Mouse (Mus musculus): ENCODE data around the gene Ttc7b. TPM values are rescaled to one million over a fixed set of nuclear protein-coding genes. Genes with fewer than 3 reads are reported as not detected.

The Ttc7b gene
- polyA plus RNA-seq, 1 experiment, result 108 TPM

DNA sequence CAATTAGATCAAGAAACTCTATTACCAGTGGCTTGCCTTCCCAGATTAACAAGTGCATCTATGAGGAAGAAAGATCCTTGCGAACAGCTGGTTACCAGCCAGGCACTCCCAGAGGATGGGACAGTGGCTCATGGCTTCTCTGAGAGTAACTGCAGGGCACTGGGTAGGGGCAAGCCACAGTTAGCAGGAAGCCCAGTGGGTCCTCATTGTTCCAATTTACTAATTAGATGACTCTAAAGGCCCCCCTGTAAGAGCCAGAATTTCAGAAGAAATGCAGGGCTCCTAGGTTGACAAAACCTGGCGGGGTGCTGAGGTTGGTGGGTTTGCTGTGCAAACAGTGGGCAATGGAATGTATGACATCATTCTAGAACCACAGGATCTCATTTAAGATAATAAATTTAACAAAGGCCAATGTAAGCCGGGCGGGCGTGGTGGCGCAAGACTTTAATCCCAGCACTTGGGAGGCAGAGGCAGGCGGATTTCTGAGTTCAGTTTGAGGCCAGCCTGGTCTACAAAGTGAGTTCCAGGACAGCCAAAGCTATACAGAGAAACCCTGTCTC is 179.6 kb downstream of the Ttc7b start:
- DNase-seq (ENCODE audit: low read depth), result no peak

DNA sequence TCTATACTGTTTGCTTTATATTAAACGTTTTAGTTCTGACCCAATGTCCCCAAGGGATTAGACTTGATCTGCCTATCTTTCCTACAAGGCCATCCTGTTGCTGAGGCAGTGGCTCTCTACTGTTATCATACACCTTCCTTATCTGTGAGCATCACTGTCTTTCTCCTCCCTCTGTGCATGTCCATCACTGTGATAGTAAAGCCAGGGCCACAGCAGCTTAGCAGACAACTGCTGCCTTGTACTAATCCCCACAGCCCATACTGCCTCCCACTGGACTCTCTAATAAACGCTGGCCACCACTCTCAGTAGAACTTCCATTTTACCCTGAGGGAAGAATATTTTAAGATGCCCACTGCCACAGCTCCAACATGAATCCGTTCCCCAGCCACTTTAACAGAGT is 182.6 kb downstream of the Ttc7b start:
- no peak for DNase-seq (ENCODE audit: low read depth)

DNA sequence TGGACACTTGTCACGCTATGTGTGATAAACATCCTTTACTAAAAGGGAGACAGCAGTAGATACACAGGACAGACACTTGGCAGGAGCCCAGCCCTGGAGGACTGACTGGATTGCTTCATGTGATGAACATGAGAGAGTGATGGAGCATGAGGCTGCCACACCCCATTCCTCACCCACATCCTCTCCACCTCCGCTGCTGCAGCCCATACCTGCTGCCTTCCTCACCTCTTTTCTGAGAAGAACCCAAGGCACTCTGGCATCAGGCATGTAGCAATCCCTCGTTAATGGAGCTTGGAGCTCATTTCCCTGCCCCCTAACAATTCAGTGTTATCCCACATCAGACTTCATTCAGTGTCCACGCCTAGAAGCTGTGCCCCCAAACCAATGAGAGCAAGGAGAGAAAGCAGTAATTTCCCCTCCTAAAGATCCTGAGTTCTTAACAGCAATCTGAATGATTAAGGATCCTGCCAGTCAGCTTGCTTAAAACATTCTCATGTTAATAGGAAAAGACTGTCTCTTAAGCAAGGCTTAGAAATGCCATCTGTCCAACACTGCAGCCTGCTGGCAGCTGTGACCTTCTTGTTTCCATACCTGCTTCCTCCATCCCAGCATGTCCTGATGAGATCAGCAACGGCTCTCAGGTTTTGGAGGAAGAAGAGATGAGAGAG is 183.1 kb downstream of the Ttc7b start:
- no peak for DNase-seq (ENCODE audit: low read depth)

DNA sequence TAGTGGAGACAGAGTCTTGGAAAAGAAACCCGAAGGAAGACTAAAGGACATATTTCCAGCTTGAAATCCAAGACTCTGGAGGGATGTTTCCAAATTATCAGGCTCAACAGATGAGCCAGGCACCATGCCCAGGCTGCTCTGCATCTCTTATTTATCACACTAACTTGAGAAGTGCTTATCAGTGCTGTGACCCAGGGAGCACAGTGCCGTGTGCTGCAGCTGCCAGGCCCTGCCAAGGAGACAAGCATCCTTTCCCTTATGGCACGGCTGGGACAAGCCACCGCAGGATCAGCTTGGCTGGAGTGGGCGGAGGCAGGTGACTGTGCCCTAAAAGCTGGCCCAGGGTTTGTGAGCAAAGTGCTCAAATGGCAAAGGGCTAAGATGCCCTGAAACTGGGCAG is 184.4 kb downstream of the Ttc7b start:
- DNase-seq (ENCODE audit: low read depth), result no peak

DNA sequence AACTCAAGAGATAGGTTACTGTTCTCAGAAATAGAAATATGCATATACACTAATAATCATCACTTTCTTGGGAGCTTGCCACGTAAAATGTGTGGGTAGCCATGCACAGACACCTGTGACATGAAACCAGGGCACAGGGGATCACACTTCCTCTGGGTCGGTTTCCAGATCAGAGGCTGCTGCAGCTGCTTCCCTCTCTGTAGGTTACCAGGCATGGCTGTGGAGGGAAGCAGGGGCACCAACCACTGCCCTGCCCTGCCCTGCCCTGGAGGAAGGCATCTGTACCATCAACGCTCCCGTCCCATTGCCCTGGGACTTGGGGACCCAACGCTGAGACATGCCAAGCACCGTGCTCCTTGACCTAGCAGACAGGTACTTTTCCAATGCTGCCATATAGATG is 188.8 kb downstream of the Ttc7b start:
- DNase-seq (ENCODE audit: low read depth), result no peak

DNA sequence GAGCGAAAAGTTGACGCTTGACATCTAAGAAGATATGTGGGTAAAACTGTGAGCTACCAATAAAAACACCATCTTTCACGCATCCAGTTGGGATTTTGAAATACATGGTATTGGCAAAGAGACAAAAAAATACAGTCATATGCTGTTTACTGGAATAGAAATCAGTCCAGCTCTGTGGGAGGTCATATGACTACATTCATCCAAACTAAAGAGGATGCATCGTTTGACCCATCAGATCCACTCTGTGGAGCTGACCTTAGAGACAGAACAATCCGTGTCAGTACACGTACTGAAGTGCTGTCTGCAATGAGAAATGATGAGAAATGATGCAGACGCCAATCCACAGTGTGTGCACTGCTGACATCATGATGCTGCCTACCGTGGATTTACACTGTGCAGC is 190.4 kb downstream of the Ttc7b start:
- DNase-seq (ENCODE audit: low read depth), result no peak

DNA sequence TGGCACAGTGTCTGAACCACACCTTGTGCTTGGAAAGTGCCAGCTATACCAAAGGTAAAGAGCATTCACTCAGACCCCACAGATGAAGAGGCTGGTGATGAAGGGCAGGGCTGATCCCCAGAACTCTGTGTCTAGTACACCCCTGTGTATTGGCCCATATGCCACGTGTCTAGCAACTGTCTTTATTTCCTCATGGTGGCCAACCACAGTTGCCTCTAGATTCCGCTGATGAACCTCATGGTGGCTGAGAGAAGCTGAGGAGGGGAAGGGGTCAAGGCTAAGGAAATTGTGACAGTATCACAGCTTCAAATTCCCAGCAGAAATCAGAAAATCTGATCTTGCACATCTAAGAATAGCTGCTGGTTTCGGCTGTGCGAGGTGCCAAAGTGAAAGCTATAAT is 191.6 kb downstream of the Ttc7b start:
- DNase-seq (ENCODE audit: low read depth), result no peak

DNA sequence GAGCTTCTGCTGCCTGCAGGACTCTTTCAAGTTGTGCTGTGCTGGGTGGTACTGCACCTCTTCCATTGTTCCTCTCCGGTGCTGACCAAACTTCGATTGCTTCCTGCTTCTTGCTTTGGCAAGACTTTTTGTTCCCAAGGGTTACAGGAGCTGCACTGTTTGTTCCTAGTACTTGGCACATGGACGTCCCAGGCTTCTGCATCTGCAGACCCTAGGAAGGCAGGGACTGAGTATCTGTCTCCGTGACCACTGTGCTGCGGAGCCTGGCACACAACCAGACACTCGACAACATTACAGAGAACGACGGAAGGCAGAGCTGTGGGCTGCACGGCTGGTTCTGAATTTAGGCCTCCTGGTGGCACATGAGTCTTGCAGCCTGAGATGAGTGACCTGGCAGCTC is 192.1 kb downstream of the Ttc7b start:
- DNase-seq (ENCODE audit: low read depth), result no peak

DNA sequence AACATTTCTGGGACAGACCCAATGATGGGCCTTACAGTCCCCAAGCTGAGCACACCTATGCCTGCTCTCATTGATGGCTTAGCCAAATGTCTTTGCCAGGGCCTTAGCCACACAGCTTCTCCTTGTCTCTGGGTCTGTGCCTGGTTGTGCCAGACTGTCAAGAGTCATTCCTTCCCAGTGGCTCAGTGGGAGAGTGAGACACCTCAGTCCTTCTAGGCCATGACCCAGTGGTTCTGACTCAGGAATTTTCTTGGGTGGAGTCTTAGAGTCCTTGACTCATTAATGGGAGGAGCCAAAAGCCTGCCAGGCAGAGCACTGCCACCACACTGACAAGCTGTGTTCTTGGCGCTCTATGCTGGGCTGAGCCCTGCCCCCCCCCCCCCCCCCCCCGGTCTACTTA is 193.9 kb downstream of the Ttc7b start:
- DNase-seq (ENCODE audit: low read depth), result no peak

DNA sequence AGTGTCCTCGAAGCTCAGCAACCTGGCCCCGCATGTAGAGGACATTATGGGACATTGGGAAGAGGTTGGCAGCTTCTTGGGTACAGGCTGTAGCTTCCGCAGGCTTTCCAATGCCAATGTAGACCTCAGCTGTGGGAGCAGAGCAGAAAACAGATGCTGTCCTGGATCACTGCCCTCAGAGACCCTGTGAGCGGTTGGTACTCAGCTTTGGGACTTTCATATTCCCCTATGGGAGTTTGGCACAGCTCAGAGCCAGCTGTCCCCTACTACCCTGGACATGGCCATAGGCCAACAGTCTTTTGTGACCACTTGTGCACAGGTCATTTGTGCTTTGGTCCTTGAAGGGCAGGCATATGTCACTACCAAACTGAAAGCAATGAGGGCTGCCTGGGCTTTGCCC is 195.0 kb downstream of the Ttc7b start:
- no peak for DNase-seq (ENCODE audit: low read depth)

DNA sequence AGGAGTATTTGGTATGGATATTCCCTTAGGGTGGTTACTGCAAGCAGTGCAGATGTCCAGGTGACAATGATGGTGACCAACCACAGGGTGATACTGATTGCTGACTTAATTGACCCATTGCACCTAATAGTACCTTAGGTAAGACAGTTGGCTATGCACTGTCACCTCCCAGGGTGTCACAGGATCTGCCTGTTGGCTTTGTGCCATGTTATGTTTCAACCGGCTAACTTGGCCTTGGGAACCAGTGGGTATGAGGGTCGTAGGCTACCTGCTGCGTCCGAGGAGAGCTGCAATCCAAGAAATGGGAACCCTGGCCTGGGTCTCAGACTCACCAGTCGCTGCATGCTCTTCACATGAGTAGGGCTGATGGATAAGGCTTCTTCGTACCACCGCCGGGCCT is 195.4 kb downstream of the Ttc7b start:
- DNase-seq (ENCODE audit: low read depth), result no peak

DNA sequence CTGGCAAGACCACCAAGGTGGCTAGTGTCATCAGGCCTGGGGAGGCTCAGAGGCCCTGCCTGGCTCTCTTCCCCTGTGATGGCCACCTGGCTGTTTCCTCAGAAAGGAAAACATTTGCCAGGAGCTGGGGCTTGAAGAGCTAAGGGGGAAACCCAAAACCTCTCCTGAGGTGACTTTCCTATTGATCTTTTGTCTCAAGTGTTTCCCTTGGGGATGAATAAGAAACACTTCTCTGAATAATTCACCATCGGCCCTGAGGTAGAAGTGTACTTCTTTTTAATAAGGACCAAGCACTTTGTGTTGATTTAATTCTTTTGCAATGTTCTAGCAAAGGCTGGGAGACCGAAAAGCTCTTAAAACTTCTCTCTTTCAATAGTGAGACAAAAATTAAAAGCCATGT is 197.0 kb downstream of the Ttc7b start:
- no peak for DNase-seq (ENCODE audit: low read depth)

DNA sequence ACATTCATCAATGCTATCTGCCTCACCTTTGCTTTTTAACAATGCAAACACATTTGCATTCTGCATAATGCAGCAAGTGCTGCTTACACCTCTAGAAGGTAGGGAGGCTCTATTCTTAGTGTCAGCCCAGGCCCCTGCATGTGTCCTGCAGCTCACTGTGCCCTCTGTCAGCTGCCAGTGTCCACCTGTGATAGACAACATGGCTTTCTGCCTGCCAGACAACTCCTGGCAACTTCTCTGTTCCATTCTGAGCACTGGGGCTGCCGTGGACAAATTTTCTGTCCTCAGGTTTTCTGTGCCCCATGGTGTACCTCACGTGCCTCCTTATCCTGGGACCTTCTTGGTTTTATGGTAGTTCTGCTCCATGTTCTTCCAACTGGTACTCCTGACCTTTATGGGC is 198.4 kb downstream of the Ttc7b start:
- DNase-seq (ENCODE audit: low read depth), result no peak

DNA sequence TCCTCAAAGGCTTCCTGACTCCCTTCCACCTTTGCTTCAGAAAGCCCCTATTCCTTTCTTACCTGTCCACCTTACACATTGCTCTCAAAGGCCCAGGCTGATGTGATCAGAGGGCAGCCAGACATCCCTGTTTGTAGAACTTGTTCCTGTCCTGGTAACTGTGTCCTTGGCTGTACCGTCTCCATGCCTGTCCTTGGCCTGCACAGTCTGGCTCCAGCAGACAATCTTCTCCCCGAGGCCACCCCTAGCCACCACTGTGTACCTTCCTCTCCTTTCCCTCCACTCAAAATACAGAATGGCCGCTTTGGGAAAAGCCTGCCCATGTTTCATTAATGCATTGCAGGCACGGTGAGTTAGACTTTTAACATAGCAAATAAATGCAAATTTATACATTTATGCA is 199.1 kb downstream of the Ttc7b start:
- no peak for DNase-seq (ENCODE audit: low read depth)

DNA sequence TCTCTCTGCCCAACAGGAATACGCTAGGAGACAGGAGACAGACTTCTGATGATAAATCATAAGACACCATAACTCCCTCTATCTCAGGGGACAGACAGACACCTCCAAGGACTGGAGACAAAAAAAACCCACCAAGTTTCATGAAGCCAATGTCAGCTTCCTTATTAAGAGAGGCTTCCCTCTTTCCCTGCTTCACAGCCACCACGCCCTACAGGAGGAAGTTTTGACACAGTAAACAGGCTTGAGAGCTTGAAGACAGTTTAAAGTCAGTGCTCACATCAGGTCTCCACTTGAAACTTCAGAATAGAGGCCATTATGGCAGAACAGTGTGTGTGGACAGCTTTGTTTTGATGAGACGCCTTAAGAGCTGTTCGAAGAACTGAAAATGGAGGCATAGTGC is 200.9 kb downstream of the Ttc7b start:
- DNase-seq (ENCODE audit: low read depth), result no peak

DNA sequence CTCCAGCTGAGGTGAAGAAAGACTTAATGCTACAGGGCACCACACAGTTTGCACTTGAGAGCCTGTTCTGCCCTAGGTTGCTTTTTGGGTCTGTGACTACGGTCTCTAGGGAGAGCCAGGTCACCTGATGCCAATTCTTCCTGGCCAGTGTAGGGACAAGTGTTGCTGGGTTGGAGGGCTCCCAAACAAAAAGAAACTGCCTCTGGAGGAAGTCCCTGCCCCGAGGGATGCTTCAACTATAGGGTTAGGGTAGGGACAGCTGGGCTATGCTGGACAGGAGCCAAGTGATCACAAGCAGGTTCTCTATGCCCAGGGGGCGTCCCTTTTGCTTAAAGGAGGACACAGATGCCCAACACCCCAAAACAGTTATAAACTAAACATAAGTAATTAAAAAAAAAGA is 202.7 kb downstream of the Ttc7b start:
- DNase-seq (ENCODE audit: low read depth), result no peak

DNA sequence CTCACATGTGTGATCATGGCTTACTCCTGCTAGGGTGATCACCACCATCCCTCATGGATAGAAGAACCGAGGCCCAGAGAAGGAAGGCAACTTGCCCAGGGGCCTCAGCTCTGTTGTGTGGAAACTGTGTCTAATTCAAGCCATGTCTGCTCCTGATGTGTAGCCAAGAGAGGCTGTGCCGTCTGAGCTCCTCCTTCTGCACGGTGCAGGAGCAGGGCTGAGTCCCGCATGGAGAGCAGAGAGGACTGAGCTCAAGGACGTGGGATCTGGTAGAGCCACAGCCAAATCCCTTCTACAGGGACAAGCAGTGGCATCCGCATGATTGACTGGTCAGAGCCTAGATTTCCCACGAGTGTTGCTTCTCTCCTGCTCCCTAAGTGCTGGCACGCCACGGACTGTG is 204.5 kb downstream of the Ttc7b start:
- no peak for DNase-seq (ENCODE audit: low read depth)

DNA sequence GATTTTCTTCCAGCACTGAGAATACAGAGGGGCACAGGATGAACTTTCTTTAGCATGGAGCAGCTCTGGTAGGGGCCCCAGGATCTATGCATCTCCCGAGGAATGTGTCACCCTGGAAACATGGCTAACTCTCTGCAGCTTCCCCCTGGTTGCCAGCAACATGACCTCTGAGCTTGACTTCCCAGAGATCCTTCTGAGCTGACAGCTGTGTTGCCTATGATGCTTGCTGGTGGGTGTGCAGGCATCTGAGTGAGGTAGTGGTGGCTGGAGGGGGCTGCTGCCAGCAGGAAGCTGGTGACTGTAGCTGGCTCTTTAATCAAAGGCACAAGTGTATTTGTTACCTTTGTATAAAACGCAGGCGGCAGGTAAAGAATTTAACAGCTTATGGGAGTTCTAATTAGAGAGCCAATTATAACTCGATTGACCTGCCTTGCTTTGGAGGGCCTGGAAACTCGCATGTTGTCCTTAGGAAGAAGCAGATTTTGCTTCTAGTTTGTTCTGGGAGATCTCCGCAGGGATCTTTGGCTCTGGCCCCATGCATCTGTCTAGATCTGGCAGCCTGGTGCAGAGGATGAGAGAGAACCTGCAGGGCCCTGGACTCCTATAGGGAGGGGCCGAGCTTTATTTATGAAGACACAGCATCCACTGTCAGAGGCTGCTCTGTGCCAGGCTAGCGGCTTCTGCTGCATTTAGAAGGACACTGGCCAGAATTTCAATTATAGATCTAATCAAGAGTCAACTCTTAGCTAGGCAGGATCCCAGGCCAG is 205.3 kb downstream of the Ttc7b start:
- DNase-seq (ENCODE audit: low read depth), result no peak

DNA sequence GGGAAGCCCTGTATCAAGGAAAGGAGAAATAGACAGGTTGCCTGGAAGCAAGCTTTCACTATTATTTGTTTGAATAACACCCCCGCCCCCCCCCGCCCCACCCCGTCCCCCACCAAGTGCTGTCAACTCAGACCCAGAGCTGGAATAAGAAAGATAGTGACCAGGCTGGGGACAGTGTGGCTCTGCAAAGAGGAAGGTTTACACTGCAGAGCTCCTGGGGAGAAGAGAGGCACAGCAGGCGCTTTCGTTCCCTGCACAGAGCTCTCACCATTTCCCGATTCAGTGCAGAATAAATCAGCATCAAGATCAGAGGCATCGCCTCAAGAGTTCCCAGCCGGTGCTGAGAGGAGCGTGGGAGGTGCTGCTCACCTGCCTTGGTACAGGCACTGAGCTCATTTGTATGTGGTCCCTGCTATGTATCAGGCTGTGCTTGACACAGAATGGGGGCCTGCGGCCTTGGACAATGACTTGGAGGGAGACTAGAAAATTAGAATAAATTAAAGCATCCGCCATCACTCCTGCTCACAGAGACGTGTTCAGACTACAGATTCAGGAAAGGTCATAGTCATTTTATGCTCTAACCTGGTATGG is 206.7 kb downstream of the Ttc7b start:
- DNase-seq (ENCODE audit: low read depth), result no peak

DNA sequence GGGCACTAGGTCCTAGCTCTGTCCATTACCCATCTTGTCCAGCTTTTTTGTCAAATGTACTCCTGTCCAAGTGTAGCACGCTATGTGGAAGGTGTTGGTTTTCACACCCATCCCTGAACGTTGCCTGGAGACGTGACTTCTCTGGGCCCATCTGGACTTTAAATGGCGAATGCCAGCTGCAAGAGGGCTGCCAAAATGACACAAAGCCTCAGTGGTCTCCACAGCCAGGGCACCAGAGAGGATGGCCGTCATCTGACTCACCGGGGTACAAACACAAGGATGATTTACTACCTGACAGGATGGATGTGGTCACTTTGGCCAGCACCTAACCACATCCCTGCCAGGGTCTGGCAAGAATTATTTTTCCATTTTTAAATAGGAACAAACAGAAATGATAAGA is 207.4 kb downstream of the Ttc7b start:
- no peak for DNase-seq (ENCODE audit: low read depth)

DNA sequence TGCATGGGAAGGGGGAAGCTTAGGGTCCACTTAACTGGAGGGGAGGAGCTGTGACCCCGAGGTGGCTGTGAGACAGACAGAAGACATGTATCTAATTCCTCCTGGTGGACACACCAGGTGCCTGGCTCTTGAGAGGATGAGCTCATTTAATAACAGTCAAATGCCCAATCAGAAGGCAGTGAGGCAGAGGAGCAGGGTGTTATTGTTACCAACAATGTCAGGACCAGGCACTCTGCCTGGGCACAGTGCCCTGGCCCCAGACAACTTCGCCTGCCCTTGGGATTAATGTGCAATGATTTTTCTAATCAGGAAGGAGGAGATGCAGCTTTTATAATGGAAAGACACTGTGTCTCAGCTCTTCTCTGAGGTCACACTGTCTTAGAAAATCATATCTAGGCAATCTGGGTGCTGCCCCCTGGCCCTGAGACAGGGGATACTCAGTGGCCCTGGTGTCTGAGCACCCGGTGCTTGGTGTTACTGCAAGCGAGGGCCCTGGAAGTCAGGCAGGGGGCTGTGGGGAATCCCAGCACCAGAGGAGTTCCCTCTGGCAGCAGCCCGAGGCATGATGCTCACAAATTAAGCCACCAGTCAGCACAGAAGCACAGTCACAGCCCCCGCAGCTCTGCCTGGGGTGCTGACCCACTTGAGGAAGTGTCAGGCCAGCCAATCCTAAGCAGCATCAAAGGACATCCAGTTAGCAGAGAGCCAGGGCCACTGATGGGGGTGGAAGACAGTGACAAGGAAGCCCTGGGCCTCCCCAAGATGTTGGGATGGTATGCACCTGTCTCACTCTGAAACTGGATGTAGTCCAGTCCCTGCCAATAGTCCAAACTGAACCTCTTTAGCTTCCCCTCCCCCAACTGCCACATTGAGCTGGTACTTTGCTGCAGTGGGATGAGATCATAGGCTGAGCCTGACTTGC is 209.9 kb downstream of the Ttc7b start:
- DNase-seq (ENCODE audit: low read depth), result no peak

DNA sequence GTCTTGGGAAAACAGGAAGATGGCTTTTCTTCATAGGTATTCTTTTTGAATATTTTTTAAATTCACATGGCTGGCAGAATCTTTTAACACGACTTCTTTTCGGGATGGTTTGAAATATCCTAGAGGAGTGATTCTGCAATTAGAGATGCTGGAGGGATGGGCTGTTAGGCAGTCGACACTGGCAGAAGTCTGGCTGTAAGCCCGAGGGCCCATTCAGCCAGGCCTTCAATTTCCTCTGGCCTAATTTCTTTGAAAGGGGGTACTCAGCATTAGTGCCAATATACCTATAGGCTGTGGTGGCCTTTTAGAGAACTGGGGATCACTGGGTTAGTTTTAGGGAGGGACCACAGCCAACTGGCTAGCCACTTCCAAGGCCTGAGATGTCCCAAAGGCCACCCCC is 211.4 kb downstream of the Ttc7b start:
- DNase-seq (ENCODE audit: low read depth), result no peak
